Mouse (Mus musculus): ENCODE data around the gene Spon1. TPM values are rescaled to one million over a fixed set of nuclear protein-coding genes. Genes with fewer than 3 reads are reported as not detected.

The Spon1 gene
- total and polyA plus RNA-seq, 2 experiments from 2014 or later, result 35.7 to 39.5 TPM

- H3K9me3 ChIP-seq (ENCODE audit: low read length), result no peaks in the 10 kb centered on the region
- no peak overlapping the region for H3K27ac ChIP-seq (ENCODE audit: low read depth, low read length)
- H3K9ac ChIP-seq (replicated peaks; ENCODE audit: low read length, poor library complexity, severe bottlenecking), result no peak overlapping the region
- TF ChIP-seq CTCF (IDR thresholded peaks at IDR 0.05), result no peak
- no peaks in the 10 kb centered on the region for H3K36me3 ChIP-seq (ENCODE audit: insufficient read depth, low read length)
- 24% methylated on average over 3 of the region's 3 CpGs for WGBS
- DNase-seq (ENCODE audit: low spot score) (no peak), ATAC-seq (ENCODE audit: low FRiP score) (no peak)
- H3K27me3 ChIP-seq (ENCODE audit: insufficient read depth, low read length), result no peaks in the 10 kb centered on the region
- H3K4me1 ChIP-seq (ENCODE audit: insufficient read depth, low read length), result no peaks in the 10 kb centered on the region
- no peak overlapping the region for H3K4me2 ChIP-seq (ENCODE audit: low read depth, low read length, poor library complexity, severe bottlenecking)
- H3K4me3 ChIP-seq (ENCODE audit: low read depth, low read length), result no peak overlapping the region
Observed at GRCm38 (mm10) chr7:113823026-113823425, 57.2 kb downstream of the Spon1 start.

GRCm38 (mm10) chr7:113824651-113825050 is 58.9 kb downstream of the Spon1 start:
- no peaks in the 10 kb centered on the region for H3K27me3 ChIP-seq (ENCODE audit: insufficient read depth, low read length)
- WGBS, result 92% methylated on average over 6 of the region's 6 CpGs
- DNase-seq (ENCODE audit: low spot score) (no peak), ATAC-seq (ENCODE audit: low FRiP score) (no peak)
- H3K36me3 ChIP-seq (ENCODE audit: insufficient read depth, low read length), result no peaks in the 10 kb centered on the region
- no peaks in the 10 kb centered on the region for H3K9me3 ChIP-seq (ENCODE audit: low read length)
- H3K9ac ChIP-seq (replicated peaks; ENCODE audit: low read length, poor library complexity, severe bottlenecking), result no peak overlapping the region
- no peak overlapping the region for H3K4me3 ChIP-seq (ENCODE audit: low read depth, low read length)
- no peak for TF ChIP-seq CTCF (IDR thresholded peaks at IDR 0.05)
- H3K27ac ChIP-seq (ENCODE audit: low read depth, low read length), result no peak overlapping the region
- no peak overlapping the region for H3K4me2 ChIP-seq (ENCODE audit: low read depth, low read length, poor library complexity, severe bottlenecking)
- no peaks in the 10 kb centered on the region for H3K4me1 ChIP-seq (ENCODE audit: insufficient read depth, low read length)

- Histone ChIP-seq H3K4me2 (ENCODE audit: low read depth, low read length, poor library complexity, severe bottlenecking) (no peak overlapping the region), H3K4me3 (ENCODE audit: low read depth, low read length) (no peak overlapping the region), H3K27ac (ENCODE audit: low read depth, low read length) (no peak overlapping the region), H3K27me3 (ENCODE audit: insufficient read depth, low read length) (no peaks in the 10 kb centered on the region), H3K4me1 (ENCODE audit: insufficient read depth, low read length) (no peaks in the 10 kb centered on the region), H3K36me3 (ENCODE audit: insufficient read depth, low read length) (no peaks in the 10 kb centered on the region), H3K9ac (replicated peaks; ENCODE audit: low read length, poor library complexity, severe bottlenecking) (no peak overlapping the region), H3K9me3 (ENCODE audit: low read length) (no peaks in the 10 kb centered on the region)
- no peak for TF ChIP-seq CTCF (IDR thresholded peaks at IDR 0.05)
- 38% methylated on average over 5 of the region's 5 CpGs for WGBS
- DNase-seq (ENCODE audit: low spot score) (no peak), ATAC-seq (ENCODE audit: low FRiP score) (no peak)
Observed at GRCm38 (mm10) chr7:113825498-113826205, 59.9 kb downstream of the Spon1 start.

- WGBS, result 15% methylated on average over 1 of the region's 1 CpGs
- H3K27ac ChIP-seq (ENCODE audit: low read depth, low read length), result no peak overlapping the region
Observed at GRCm38 (mm10) chr7:113826510-113826909, 60.7 kb downstream of the Spon1 start.

GRCm38 (mm10) chr7:113828122-113828571 is 62.3 kb downstream of the Spon1 start:
- no peak overlapping the region for H3K4me3 ChIP-seq (ENCODE audit: low read depth, low read length)
- no peaks in the 10 kb centered on the region for H3K36me3 ChIP-seq (ENCODE audit: insufficient read depth, low read length)
- H3K27me3 ChIP-seq (ENCODE audit: insufficient read depth, low read length), result no peaks in the 10 kb centered on the region
- no peak overlapping the region for H3K4me2 ChIP-seq (ENCODE audit: low read depth, low read length, poor library complexity, severe bottlenecking)
- H3K9ac ChIP-seq (replicated peaks; ENCODE audit: low read length, poor library complexity, severe bottlenecking), result no peak overlapping the region
- no peak for TF ChIP-seq CTCF (IDR thresholded peaks at IDR 0.05)
- H3K9me3 ChIP-seq (ENCODE audit: low read length), result no peaks in the 10 kb centered on the region
- no peak overlapping the region for H3K27ac ChIP-seq (ENCODE audit: low read depth, low read length)
- peak; percentile 55 for DNase-seq (ENCODE audit: low spot score)
- WGBS, result 20% methylated on average over 2 of the region's 2 CpGs
- H3K4me1 ChIP-seq (ENCODE audit: insufficient read depth, low read length), result no peaks in the 10 kb centered on the region
- no peak for ATAC-seq (ENCODE audit: low FRiP score)

More at GRCm38 (mm10) chr7:113826510-113826909, 60.7 kb downstream of the Spon1 start:
- Histone ChIP-seq H3K27me3 (ENCODE audit: insufficient read depth, low read length) (no peaks in the 10 kb centered on the region), H3K4me3 (ENCODE audit: low read depth, low read length) (no peak overlapping the region), H3K4me1 (ENCODE audit: insufficient read depth, low read length) (no peaks in the 10 kb centered on the region), H3K9ac (replicated peaks; ENCODE audit: low read length, poor library complexity, severe bottlenecking) (no peak overlapping the region), H3K9me3 (ENCODE audit: low read length) (no peaks in the 10 kb centered on the region), H3K36me3 (ENCODE audit: insufficient read depth, low read length) (no peaks in the 10 kb centered on the region), H3K4me2 (ENCODE audit: low read depth, low read length, poor library complexity, severe bottlenecking) (no peak overlapping the region)
- DNase-seq (ENCODE audit: low spot score) (no peak), ATAC-seq (ENCODE audit: low FRiP score) (no peak)
- no peak for TF ChIP-seq CTCF (IDR thresholded peaks at IDR 0.05)

- ATAC-seq (ENCODE audit: low FRiP score) (no peak), DNase-seq (ENCODE audit: low spot score) (no peak)
- H3K9ac ChIP-seq (replicated peaks; ENCODE audit: low read length, poor library complexity, severe bottlenecking), result no peak overlapping the region
- H3K27me3 ChIP-seq (ENCODE audit: insufficient read depth, low read length), result no peaks in the 10 kb centered on the region
- no peak for TF ChIP-seq CTCF (IDR thresholded peaks at IDR 0.05)
- H3K9me3 ChIP-seq (ENCODE audit: low read length), result no peaks in the 10 kb centered on the region
- no peak overlapping the region for H3K4me2 ChIP-seq (ENCODE audit: low read depth, low read length, poor library complexity, severe bottlenecking)
- 47% methylated on average over 2 of the region's 2 CpGs for WGBS
- H3K4me1 ChIP-seq (ENCODE audit: insufficient read depth, low read length), result no peaks in the 10 kb centered on the region
- H3K4me3 ChIP-seq (ENCODE audit: low read depth, low read length), result no peak overlapping the region
- H3K36me3 ChIP-seq (ENCODE audit: insufficient read depth, low read length), result no peaks in the 10 kb centered on the region
- H3K27ac ChIP-seq (ENCODE audit: low read depth, low read length), result no peak overlapping the region
Observed at GRCm38 (mm10) chr7:113828576-113828975, 62.8 kb downstream of the Spon1 start.

All from midbrain, postnatal 0 days (tissue).